Mouse (Mus musculus) T-helper 1 cell (primary cell): ENCODE measurements around the gene Coro6.

Source experiments
- in situ Hi-C: fragments of 300-600 bp; cut with MboI, MseI; formaldehyde crosslinking; loops from one replicate; pipeline ENCODE4 v1.15.1; 2025; ENCODE audit warnings: high pct_unique_total_duplicates

Coro6 gene

DNA sequence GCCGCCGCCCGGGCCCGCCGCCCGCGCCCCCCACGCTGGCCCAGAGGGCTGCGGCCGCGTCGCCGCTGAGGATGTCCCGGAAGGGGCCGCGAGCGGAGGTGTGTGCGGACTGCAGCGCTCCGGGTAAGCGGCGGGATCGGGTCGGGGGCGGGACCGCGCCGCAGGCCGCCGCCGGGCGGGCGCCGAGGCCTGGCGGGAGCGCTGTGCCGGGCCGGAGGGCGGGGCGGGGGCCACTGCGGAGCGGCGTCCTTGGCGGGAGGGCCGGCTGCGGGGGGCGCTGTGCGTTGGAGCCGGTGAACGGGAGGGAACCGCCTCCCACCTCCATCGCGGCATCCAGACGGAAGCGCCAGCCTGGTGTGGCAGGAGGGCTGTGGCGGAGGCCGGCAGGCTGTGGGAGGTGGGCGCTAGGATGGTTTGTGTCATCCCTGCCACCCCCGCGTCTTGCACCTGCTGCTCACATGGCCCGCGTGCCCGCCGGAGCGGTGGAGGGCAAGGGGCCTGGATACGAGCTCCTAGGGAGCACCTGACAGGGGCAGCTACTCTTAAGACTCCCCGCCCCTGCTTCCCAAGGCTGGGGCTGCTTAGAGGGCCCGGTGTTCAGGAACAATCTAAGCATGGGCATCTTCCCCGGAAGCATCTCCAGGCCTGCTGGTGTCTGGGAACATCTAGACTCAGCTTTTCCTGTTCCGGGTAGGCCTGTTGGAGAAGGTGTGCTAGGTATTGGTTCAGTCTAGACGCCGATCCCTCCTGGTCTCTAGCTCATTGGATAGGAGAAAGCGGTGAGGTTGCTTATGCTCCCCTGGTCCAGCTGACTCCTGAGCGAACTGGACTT is 31.5 kb downstream of the Coro6 start, which contains the start of gene Git1:
Gene Git1, plus strand, starts transcription at position 51 of the 832 bp plus-strand sequence.
- in situ Hi-C loops: no loop called here

DNA sequence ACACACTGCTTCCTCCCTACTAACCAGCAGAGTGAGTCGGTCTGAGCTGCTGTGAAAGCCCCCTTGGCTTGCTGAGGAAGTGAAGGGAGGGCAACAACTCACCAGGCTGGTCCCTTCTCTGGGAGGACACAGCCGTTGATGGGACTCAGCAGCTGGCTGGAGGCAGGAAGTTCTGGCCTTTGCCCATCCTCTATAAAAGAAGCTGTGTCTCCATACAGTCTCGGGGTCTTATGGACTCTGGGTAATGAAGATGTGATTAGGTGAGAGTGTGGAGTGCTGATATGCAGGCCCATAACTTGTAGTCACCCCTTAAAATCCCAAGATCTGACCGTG is 32.1 kb downstream of the Coro6 start:
- in situ Hi-C loops: no loop called here

DNA sequence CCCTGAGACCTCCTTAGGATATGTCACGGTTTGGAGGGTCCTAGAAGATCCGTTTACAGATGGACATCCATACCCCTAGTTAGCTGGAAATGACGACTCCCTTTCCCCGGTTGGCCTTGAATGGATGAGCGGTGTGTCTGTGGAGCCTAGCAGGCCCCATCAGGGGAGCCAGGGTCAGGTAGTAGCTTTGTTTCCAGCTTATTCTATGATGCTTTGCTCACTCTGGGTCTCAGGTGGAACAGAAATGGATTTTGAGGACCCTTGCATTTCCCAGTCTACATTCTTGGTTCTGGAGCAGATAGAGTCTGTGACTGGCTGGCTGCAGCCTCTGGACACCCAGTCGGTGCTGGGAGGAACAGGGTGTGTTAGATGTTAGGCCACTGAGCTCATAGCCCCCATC is 32.6 kb downstream of the Coro6 start:
- in situ Hi-C loops: no loop called here

DNA sequence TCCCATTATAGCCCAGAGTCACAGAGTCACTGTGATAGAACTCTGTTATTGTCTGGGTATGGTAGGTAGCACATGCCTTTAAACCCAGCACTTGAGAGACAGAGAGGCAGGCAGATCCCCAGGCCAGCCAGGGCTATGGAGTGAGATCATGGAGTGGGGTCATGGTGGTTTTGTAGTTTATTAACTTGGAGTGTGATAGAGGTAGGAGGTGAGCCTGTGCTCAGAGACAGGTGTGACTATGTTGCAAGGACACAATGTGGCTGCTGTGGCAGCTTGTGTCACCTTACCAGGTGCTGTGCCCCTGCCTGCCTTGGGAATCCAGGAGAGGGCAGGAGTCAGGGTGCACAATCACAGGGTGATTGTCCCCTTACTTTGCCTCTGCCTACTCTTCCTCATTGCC is 33.3 kb downstream of the Coro6 start:
- in situ Hi-C loops: no loop called here

DNA sequence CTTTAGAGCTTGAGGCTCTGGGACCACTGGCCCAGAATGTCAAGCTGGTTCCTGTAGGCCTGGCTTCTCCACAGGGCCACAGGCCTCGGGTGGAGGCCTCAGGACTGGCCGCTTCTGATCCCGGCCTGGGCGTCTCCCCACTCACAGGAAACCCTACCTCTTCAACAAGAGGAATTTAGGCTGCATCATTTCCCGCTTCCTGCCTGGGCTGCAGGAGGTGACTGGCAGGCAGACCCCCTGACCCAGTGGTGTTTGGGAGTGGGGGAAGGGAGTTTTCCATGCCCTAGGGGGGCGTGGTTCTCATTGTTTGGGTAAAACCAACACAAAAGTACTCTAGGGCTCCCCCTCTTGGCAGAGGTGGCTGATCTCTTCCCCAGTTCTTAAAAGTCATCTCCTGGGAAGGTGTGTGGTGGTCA is 35.1 kb downstream of the Coro6 start:
- in situ Hi-C loops: no loop called here

DNA sequence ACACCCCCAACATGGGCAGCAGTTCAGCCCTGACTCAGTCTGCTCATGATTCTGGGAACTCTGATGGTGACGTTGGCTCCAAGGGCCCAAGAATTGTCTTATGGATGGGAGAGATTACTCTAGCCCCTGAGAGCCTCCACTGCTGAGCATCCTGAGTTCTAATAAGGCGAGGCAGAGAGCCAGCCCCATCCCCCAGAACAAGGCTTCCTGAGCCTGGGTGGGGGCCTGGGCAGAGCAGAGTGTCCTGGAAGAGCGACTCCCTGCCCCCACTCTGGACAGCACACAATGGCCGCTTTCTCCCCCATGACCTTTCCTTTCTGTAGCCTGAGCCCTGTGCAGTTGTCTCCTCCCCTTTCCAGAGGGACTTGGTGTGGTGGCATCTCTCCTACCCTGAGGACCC is 35.6 kb downstream of the Coro6 start:
- in situ Hi-C loops: no loop called here

DNA sequence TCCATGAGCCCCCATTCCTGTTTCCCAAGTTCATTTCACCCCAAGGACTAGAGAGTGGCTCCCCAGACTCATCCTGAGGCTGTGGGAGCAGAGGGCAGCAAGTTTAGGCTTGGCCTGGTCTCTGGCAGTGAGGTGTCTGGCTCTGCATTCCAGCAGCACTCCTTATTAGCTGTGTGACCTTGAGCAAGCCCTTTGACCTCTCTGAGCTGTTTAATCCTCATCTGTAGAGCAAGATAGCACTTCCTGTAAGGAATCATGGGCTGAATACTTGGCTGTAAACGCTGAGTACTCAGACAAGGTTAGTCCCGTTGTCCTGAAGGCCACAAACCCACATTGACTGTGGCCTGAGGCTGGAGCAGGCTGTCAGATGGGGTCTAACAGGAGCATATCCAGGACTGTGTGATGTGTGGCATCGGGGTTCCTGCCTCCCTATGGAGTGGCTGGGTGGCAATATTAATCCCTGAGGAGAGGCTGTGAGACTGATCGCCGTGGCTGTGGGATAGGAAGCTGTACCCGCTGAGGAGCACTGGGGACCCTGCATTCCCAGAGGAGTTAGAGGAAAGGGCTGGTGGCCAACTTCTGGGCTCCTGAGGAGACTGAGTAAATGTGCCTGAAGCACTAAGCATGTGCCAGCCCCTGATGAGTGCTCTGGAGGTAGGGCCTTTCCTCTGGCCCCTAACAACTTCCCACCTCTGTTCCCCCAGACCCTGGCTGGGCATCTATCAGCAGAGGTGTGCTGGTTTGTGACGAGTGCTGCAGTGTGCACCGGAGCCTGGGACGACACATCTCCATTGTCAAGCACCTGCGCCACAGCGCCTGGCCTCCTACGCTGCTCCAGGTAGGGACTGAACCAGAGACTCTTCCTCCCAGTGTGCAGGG is 36.3 kb downstream of the Coro6 start:
- in situ Hi-C loops: no loop called here

DNA sequence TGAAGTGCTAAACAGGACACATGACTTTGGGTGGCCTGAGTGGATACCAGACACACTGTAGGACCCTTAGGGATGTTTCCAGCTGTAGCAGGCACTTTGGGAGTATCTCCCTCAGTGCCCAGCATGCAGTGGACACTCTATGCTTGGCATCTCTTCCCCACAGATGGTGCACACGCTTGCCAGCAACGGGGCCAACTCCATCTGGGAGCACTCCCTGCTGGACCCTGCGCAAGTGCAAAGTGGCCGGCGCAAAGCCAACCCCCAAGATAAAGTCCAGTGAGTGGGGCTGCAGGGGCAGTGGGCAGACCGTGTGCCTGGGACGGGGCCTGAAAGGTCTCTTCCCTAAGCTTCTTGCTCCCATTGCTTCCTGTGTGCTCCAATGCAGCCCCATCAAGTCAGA is 37.1 kb downstream of the Coro6 start:
- in situ Hi-C loops: no loop called here

DNA sequence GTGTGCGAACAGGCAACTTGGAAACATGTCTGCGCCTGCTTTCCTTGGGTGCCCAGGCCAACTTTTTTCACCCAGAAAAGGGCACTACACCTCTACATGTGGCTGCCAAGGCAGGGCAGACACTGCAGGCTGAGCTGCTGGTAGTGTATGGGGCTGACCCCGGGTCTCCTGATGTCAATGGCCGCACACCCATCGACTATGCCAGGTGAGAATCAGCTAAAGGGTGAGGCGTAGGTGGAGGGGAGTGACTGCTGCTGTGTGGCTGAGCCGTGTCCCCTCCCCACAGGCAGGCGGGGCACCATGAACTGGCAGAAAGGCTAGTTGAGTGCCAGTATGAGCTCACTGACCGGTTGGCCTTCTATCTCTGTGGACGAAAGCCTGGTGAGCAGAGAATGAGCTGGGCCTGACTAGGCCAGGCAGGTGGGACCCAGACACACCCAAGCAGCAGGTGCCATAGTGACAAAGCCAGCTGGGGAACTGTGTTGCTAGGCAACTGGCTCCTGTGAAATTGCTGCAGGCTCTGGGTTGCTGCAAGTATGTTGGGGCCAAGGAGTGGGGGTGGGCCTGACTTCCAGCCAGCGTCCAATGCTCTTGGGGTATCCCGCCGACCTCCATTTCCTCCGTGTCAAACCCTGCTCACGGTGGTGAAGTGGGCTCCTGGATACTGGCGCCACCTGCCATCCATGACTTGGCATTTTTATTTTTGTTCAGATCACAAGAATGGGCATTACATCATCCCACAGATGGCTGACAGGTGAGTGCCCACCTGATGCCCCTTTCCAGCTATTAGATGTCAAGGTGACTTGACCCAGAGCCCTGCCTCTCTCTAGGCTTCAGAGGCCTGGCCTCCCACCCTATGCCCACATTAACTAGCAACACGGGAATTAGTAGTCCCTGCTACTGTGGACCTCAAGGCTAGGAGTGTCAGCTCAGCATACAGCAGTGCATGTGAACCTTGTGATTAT is 38.4 kb downstream of the Coro6 start:
- in situ Hi-C loops: no loop called here

DNA sequence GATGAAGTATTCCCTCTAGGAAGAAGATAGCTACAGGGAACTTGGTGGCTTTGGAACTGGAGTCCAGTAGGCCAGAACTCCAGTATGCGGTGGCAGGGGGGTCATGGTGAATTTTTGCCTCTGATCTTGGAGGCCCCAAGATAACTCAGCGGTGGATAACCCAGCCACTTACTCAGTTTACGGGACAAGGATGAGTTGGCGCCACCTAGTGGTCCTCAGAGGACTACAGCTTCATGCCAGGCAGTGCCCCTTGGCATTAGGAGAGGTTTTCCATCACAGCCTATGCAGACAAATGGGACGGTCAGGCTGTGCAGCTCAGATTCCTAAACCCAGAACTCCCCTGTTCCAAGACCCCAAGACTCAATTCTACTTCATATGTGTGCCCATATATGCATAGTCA is 39.2 kb downstream of the Coro6 start:
- in situ Hi-C loops: no loop called here

DNA sequence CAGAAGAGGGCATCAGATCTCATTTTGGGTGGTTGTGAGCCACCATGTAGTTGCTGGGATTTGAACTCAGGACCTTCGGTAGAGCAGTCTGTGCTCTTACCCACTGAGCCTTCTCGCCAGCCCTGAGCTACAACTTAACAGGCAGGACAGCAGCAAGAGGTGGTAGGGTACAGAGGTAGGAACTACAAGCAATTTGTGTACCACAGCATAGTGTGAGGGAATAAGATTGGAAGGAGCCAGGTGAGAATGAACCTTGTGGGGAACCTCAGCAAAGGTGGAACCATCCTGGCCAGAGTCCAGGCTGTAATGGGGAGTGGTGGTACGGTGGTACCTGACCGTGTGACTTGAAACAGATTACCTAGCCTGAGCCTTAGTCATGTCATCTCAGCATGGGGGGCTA is 39.8 kb downstream of the Coro6 start:
- in situ Hi-C loops: no loop called here

DNA sequence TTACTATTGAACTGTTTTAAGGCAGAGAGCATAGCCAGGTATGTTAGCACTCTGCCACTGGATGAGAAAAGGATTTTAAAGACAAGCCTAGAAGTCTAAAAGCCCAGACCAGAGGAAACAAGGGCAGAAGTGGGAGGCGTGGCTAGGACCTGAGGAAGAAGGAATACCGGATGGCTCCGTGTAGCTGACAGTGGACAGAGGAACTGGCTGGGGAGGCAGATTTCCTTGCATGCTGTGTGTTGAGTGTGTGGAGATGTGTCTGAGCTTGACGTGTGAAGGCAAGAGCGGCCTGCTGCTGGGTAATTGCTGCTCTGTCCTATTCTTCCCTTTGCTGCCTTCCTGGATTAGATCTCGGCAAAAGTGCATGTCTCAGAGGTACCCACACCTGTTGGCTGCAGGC is 40.3 kb downstream of the Coro6 start:
- in situ Hi-C loops: no loop called here

DNA sequence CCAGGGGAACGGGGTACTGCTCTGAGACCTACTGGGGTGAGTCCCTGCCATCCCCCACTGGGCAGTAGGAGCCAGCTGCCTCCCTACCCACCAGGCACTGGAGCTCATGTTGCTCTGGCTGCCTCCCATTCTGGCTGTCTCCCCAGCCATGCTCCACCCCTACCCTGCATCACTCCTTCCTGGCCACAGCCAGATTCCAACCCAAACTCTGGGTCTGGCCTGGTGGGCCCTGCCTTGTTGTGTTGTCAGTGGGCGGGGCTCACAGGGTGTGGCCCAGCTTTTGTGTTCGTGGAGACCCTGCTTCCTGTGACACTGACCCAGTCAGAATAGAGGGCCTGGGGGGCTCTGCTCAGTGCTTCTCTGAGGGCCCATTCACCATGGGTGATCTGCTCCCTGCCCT is 41.3 kb downstream of the Coro6 start:
- in situ Hi-C loops: no loop called here

DNA sequence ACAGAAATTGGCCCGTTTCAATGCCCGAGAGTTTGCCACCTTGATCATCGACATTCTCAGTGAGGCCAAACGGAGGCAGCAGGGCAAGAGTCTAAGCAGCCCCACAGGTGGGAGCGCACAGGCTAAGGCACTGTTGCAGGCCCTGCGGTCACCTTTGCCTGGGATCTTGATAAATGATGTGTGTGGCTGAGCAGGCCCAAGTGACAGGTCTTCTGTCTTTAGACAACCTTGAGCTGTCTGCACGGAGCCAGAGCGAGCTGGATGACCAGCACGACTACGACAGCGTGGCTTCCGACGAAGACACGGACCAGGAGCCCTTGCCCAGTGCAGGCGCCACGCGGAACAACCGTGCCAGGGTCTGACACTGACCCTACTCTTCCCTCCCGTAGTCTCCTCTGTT is 42.2 kb downstream of the Coro6 start:
- in situ Hi-C loops: no loop called here

DNA sequence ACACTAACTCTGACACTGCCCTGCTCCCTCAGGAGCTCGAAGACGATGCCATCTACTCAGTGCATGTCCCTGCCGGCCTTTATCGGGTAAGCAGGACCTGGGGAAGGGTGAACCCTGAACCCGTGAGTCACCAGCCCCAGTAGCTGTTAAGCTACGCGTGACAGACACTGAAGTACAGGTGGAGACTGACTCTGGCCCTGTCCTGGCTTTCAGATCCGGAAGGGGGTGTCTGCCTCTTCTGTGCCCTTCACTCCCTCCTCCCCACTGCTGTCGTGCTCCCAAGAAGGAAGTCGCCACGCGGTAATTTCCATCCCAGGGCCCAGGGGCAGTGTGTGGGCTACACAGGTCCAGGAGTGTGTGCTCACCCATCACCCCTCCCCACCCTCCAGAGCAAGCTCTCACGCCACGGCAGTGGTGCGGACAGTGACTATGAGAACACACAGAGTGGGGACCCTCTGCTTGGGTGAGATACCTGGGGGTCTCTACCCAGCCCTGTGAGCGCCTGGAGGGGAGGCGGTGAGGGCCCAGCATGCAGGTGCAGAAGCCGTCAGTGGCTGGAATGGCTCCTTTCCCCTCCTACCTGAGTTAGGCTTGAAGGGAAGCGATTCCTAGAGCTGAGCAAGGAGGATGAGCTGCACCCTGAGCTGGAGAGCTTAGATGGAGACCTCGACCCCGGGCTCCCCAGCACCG is 43.2 kb downstream of the Coro6 start:
- in situ Hi-C loops: no loop called here

DNA sequence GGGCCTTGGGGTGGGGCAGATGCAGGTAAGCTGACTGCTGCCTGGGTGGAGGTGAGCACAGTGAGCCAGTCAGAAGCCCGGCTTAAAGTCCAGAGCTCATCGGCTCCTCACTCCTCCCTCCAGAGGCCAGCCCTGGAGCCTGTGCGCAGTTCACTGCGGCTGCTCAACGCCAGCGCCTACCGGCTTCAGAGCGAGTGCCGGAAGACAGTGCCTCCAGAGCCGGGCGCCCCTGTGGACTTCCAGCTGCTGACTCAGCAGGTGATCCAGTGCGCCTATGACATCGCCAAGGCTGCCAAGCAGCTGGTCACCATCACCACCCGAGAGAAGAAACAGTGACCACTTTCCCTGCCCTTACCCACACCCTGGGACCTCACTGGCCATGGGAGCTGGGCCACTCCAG is 44.1 kb downstream of the Coro6 start:
- in situ Hi-C loops: no loop called here

DNA sequence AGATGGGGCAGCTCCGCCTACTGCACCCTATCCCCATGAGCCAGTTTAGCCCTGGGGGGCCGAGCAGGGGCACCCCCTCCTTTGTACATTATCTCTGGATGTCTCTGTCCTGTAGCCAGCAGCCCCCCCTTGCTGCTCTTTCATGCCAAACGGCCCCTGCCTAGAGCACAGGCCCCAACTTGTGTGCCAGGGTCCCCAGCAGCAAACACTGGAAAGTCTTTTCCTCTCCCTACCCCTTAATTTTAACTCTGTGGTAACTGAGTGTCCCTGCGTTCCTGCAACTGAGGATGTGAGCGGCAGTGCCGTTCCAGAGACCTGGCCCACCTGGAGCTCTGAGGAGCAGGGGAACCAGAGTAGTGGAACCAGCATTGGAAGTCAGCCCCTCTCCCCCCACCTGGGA is 44.7 kb downstream of the Coro6 start:
- in situ Hi-C loops: no loop called here

DNA sequence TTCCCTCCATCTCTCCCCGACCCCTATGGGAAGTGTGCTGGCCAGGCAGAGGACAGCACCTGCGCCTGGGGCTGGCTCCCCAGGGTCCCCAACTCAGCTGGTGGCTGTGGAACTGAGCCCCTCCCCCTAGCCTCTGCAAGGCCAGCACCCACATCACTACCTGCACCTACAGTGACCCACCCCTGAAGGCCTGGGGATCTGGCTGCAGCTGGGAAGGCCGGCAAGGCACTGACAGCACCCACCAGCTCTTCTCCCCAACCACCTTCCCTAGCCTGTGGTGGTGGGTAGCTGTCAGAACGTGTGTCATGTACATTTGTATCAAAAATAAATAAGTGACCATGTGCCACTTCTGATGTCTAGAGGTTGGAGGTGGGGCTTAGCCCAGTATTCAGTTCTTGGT is 45.2 kb downstream of the Coro6 start:
- in situ Hi-C loops: no loop called here

DNA sequence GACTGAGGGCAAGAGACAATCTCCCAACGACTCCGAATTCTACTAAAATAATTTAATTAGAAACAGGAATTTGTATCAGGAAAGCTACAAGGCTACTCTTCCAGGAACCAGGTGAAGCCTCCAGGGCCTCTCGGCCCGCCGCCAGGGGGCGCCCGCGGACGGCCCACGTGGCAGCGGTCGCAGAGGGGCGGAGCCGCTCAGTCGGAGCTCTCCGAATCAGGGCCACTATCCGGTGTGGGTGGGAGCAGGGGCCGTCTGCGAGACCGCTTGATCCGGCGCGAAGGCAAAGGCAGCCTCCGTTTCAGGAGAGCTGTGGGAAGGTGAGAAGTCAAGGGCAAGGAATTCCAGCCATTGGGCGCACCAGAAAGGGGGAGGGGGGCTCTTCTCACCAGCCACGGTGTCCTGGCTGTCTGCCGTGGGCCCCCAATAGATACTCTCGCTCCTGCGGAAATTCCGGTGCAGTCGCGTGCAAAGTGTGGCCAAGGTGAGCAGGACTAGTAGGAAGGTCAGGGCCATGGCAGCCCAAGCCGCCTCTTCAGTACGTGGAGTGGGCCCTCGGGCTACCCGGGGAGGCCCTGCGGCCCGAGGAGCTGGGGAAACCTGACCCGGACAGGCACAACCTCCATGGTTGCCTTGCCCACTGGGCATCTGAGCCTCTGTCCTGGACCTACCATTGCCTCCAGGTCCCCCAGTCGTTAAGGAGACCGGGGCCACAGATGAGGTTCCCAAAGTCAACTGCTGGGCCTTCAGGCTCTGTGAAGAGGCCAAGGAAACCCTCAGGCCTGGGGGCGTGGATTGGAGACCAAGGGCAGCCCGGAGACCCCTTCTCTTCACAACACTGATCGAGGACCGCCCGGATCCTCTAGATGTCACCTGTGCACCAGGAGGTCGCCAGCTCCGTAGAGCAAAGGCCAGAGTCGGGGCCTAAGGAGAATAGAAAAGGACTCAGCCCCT is 46.1 kb downstream of the Coro6 start:
- in situ Hi-C loops: no loop called here

DNA sequence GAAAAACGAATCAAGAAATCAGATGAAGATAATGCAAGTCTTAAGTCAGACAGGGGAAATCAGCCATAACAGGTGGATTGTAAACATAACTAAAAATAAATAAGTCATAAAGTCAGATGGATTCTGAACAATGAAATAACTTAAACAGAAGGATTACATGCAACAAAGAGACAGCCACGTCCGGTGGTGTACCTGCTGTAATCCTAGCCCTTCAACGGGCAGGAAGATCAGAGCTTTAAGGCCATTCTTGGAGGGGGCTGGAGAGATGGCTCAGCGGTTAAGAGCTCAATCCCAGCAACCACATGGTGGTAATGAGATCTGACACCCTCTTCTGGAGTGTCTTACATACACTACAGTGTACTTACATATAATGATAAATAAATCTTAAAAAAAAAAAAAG is 49.1 kb downstream of the Coro6 start:
- in situ Hi-C loops: no loop called here
